Mouse (Mus musculus) olfactory bulb, adult 2 months (tissue): ENCODE results near the gene Strada.

Source experiments
- CTCF ChIP-seq: fragments of 200-500 bp; IDR thresholded peaks from 2 replicates; pipeline ENCODE4 v1.5.1; 2012; ENCODE audit warnings: low read depth, mild to moderate bottlenecking, low read length, moderate library complexity; ENCODE audit not compliant: insufficient read depth
- POLR2A ChIP-seq: fragments of 200-500 bp; IDR thresholded peaks from 2 replicates; pipeline ENCODE4 v1.6.1; 2012; ENCODE audit warnings: mild to moderate bottlenecking, low read depth, low read length, moderate library complexity; ENCODE audit not compliant: insufficient read depth

GRCm38 (mm10) chr11:106122221-106122620 lies 79.7 kb downstream of the Strada start:
- TF ChIP-seq CTCF (no peak), POLR2A (no peak)
